8 mouse cellular contexts compared by ENCODE assay signal in genomic region chr9:111495561-111495960, GRCm38 (mm10). TPM values are rescaled to one million over a fixed set of nuclear protein-coding genes. Genes with fewer than 3 reads are reported as not detected.
A peak's percentile ranks its signal among the peaks of the same experiment; 100 is the strongest.
DNase-seq lines count a peak whose midpoint lies in the region; TF ChIP-seq lines count a peak whose summit lies in the region.

No protein-coding gene starts in this region.

- intact Hi-C loops in heart, postnatal 10 days (cut with DNase I), result loop anchor here (5.0 kb wide), 1 partner anchor 77 kb away; no protein-coding TSS in a partner anchor

- DNase-seq in adrenal gland, adult 8-10 months, result peak; percentile 16
- peak; percentile 89 for DNase-seq in embryo, embryonic 10.5 days (ENCODE audit: low spot score)
- peak; percentile 54 to 82 for DNase-seq in heart, postnatal 10 days
- peak; percentile 16 for DNase-seq in large intestine, adult 2 months (ENCODE audit: low read depth, low spot score)
- DNase-seq in lung, postnatal 14 days, result peak; percentile 75
- DNase-seq in retina, embryonic 14.5 days (ENCODE audit: low spot score), result peak; percentile 90
- peak; percentile 58 for DNase-seq in urinary bladder, adult 2 months (ENCODE audit: low spot score)

- H3K36me3 ChIP-seq in C2C12 (ENCODE audit: control insufficient read depth, insufficient read depth), result no peaks in the 10 kb centered on the region

- no peak overlapping the region for H3ac ChIP-seq in C2C12 (ENCODE audit: control insufficient read depth, insufficient read length, low read depth)

- H3K27me3 ChIP-seq in C2C12 (ENCODE audit: control insufficient read depth, insufficient read depth, insufficient read length), result peaks cover 8% of the 10 kb centered on the region

- H3K4me3 ChIP-seq in C2C12 (ENCODE audit: insufficient read depth, poor library complexity, severe bottlenecking), result no peak overlapping the region

- peak; percentile 80 for TF ChIP-seq CTCF in C2C12 (IDR thresholded peaks at IDR 0.05; ENCODE audit: control insufficient read depth, insufficient read depth, insufficient read length)

- no peaks in the 10 kb centered on the region for H3K79me2 ChIP-seq in C2C12 (ENCODE audit: control insufficient read depth, insufficient read depth)

- WGBS in large intestine, adult 2 months, result 1% methylated on average over 5 of the region's 5 CpGs

- H3K79me3 ChIP-seq in C2C12 (ENCODE audit: low read depth), result no peaks in the 10 kb centered on the region

TF ChIP-seq in C2C12, 6 proteins besides CTCF, POLR2A, EP300 and RAD21:
- no peak for TF ChIP-seq USF1 (IDR thresholded peaks at IDR 0.05; ENCODE audit: low read depth)
- no peak for TF ChIP-seq CEBPB (IDR thresholded peaks at IDR 0.05; ENCODE audit: low read depth)
- no peak for TF ChIP-seq MYOD1 (IDR thresholded peaks at IDR 0.05; ENCODE audit: control insufficient read depth, insufficient read length, low read depth)
- no peak for TF ChIP-seq FOSL1 (IDR thresholded peaks at IDR 0.05; ENCODE audit: insufficient read depth, low read length, poor library complexity, severe bottlenecking)
- TF ChIP-seq MYOG (IDR thresholded peaks at IDR 0.05; ENCODE audit: control insufficient read depth, extremely low read depth, insufficient read length), result no peak
- TF ChIP-seq MAX (IDR thresholded peaks at IDR 0.05), result no peak

RNA-seq across cellular contexts. Expression of gene Dclk3, which starts 56.7 kb away (rescaled TPM):
- polyA plus RNA-seq in C2C12 (2012; fragmentation: generic; extraction: Trizol), result not detected
- 1 to 10 TPM in 3 of 4 experiments, under 1 TPM in 1; 0.75 to 1.8 (median 1.6) TPM for total RNA-seq in adrenal gland, adult 8-10 months (2022)
- total RNA-seq in heart, postnatal 10 days (2021), result under 1 TPM; 0.41 to 0.60 TPM
- 1.0 and 1.3 TPM in 2 replicates for polyA plus RNA-seq in large intestine, adult 2 months (2012; rRNA removed)
- polyA plus RNA-seq in urinary bladder, adult 2 months (2012; rRNA removed), result 0.32 and 0.39 TPM in 2 replicates

Comparison
In these comparisons a context has a peak if more than half of its experiments do, and no peak if none do; other contexts are left out.
1. DNase-seq: peak in every context shown above with its lines; median percentile 90 in retina, embryonic 14.5 days; 89 in embryo, embryonic 10.5 days; 75 in lung, postnatal 14 days; 68 in heart, postnatal 10 days; 58 in urinary bladder, adult 2 months; 16 in adrenal gland, adult 8-10 months; 16 in large intestine, adult 2 months.